Mouse (Mus musculus) CH12F3 (cell line): ENCODE data around the gene Cdkal1.

Experiments
- in situ Hi-C: fragments of 300-500 bp; cut with MboI; formaldehyde crosslinking; loops from 2 replicates; pipeline ENCODE4 v1.14.3; 2020; ENCODE audit warnings: low sequenced_read_pairs

Cdkal1 gene

GRCm38 (mm10) chr13:29721206-29721605, 134.3 kb downstream of the Cdkal1 start:
- in situ Hi-C loops: no loop called here

DNA sequence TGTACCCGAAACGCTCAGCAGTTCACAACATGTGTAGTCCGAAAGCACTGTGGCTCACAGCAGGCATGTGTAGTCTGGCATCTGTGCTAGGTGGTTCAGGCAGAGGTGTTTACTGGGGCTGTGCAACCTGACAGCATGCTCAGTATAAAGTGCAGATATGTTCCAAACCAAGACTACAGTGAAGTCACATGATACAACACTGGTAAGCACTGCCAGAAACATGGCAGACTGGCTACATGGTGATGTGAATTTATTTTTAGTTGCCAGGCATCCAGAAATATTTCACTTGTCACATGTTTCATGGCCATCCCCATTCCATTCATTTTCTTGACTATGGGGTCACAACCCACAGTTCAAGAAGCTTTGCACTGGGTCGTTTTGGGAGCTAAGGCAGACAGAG, 138.9 kb downstream of the Cdkal1 start:
- in situ Hi-C loops: no loop called here

- in situ Hi-C loops: no loop called here
Measured at GRCm38 (mm10) chr13:29715241-29715841, 140.1 kb downstream of the Cdkal1 start.

- in situ Hi-C loops: no loop called here
Measured at GRCm38 (mm10) chr13:29707620-29708019, 147.9 kb downstream of the Cdkal1 start.

DNA sequence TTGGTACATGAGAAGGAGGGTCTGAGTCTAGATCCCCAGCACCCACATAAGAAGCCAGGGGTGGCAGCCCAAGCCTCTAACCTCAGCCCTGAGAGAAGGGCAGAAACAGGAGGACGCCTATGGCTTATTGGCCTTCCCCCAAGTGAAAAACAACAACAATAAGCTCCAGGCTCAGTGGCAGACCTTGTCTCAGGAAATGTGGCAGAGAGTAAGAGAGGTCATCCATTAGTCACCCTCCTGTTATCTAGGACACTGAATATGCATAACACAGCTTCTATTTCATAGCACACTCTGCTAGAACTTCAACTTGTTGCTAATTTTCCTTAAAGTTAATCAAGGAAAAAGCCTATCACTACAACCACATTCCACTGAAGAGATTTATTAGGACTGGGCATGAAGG, 154.1 kb downstream of the Cdkal1 start:
- in situ Hi-C loops: no loop called here

DNA sequence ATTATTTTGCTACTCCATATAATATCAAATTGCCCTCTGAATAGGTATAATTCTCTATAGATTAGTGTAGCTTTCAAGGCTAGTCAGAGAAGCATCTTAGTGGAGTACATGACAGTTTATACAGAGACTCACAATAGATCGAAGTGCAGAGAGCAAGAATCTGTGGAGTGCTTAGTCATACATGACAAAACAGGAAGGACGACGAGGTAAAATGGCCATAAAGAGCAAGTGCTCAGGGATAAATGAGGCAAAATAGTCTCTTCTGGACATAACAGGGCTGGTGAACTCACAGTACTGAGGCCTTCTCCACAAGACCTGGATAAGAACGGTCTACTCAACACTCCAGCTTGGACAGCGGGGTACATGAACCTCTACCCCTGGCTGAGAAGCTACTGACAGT, 155.6 kb downstream of the Cdkal1 start:
- in situ Hi-C loops: no loop called here

DNA sequence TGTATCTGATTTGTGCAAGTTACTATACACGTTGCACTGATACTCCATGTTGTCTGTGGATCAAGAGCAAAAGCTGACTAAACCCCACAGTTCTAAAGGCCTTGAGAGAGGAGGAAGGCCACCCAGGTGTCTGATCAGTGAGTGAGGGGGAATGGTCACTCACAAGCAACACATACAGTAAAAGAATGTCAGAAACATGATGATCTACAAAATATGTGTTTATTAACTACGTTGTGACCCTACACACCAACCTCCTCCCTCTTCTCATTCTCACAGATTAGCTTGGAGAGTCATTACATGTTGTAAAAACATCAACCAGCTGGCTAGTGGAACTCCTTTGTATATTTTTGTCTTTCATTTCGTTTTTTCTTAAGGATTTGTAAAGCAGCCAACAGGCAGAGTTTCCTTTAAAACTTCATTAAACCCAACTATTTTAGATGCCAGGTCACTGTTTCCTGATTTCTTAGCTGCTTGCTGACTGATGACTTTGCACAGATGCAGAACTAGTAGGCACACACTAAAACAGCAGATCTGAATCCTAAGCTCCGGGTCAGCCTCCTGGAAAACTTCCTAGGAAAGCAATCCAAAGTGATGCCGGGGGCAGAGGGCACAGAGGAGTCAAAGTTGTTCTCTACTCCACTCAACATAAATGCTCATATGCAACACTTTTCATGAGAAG, 157.0 kb downstream of the Cdkal1 start:
- in situ Hi-C loops: no loop called here

GRCm38 (mm10) chr13:29697230-29697629, 158.2 kb downstream of the Cdkal1 start:
- in situ Hi-C loops: no loop called here

- in situ Hi-C loops: no loop called here
Measured at GRCm38 (mm10) chr13:29690734-29691133, 164.7 kb downstream of the Cdkal1 start.

- in situ Hi-C loops: no loop called here
Measured at GRCm38 (mm10) chr13:29688851-29689250, 166.6 kb downstream of the Cdkal1 start.

DNA sequence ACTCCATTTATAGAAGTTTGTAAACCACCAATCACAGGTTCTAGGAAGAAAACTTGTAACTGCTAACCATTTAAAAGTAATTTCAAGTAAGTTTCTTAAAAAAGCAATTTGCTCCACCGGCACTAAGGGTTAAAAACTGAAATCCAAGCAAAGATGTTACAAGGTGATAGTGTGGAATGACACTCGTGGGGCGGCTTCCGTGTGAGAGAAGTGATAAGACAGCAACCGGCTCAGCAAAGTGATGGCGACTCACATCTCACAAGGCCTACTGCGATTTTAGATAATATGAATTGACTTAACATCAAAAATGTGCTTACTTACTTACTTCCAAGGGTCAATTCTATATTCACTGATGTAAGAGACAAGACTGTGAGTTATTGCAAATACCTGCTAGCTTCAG, 167.6 kb downstream of the Cdkal1 start:
- in situ Hi-C loops: no loop called here

DNA sequence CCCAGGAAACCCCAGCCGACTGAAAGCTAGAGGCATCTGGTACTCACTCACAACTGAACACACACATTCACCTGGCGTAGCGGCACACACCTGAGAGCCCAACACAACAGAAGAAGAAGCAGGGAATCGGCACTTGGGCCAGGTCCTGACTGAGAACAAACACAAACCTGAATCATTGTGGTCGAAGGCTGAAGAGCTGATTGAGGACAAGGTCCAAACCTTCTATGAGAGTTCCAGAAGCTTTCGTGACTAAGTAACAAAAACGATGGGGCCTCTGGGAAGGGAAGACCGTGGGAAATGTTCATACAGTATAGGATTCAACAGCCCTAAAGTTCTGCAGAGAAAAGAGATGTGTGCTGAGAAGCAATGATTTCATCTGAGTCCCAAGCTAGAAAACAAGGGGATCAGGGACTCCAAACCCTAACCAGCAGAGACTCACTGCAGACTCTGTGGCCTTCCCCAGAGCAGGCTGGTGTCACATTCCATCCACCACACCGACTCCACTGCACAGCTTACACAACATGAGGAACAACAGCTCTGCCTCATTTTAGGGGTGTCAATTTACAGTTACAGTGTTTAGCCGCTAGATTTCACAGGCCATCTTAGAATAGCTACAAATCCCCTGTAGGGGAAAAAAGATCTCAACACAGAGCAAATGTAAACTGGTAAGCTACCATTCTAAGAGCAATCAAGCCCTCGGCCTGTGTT, 175.8 kb downstream of the Cdkal1 start:
- in situ Hi-C loops: no loop called here

- in situ Hi-C loops: no loop called here
Measured at GRCm38 (mm10) chr13:29677559-29677958, 177.9 kb downstream of the Cdkal1 start.

GRCm38 (mm10) chr13:29670626-29671025, 184.8 kb downstream of the Cdkal1 start:
- in situ Hi-C loops: no loop called here

DNA sequence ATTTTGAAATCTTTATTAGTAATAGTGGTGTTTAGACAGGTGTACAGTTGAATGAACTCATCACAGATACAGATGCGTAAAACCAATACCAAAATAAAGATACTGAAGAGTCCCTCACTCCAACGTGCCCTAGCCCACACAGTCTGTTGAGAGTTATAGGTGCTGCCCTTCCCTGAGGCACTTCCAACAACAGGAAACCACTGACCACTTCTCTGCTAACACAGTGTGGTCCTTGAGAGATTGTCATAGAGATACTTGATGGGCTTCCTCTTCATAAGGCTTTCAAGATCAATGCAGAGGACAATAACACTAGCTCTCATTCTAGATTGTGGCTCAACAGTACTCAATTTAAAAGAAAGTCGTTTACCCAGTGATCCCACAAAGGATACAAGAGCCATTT, 191.6 kb downstream of the Cdkal1 start:
- in situ Hi-C loops: no loop called here

DNA sequence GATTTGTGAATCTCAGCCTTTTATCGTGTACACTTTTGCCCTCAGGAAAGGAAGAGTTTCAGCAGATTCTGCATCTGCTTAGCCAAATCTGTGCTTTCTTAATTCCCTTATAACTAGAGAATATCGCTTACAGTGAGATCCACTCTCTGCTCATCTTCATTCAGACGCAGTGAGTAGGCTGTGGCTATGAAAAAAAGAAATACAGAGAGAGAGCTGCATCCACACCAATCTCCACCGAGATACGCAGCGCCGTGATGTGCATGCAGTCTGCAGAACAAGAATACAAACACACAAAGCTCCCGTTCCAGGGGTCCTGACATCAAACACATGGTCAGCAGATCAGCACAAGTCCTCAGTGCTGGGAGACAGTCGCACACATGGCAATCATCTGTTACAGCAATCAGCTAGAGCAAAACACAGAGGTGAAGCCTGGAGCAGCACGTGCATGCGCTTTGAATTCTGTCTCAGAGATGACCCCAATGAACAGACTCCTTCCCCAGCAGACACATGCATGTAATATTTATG, 199.6 kb downstream of the Cdkal1 start:
- in situ Hi-C loops: no loop called here

- in situ Hi-C loops: no loop called here
Measured at GRCm38 (mm10) chr13:29653407-29653806, 202.1 kb downstream of the Cdkal1 start.

DNA sequence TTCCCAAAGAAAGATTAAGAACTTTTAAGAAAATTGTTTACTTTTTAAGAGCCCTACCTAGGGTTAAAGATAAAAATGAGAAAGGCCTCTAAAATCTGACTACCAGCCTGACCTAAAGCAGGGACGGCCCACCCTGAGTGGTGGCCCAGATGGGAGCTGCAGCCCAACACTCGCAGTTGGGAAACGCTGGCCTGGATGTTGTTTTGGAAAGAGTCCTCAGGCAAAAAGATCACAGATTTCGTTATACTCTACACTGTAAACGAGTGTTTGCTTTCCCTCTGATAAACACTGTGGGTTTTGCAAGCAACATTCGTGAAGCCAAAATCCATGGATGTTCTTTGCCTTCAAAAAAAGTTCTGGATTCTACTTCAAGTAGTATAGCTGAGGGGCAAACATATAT, 202.7 kb downstream of the Cdkal1 start:
- in situ Hi-C loops: no loop called here

GRCm38 (mm10) chr13:29650576-29651236, 204.8 kb downstream of the Cdkal1 start:
- in situ Hi-C loops: no loop called here

GRCm38 (mm10) chr13:29649593-29649992, 205.9 kb downstream of the Cdkal1 start:
- in situ Hi-C loops: no loop called here

GRCm38 (mm10) chr13:29642226-29642625, 213.2 kb downstream of the Cdkal1 start:
- in situ Hi-C loops: no loop called here
